Mouse (Mus musculus) adrenal gland, postnatal 10 days (tissue): ENCODE measurements at regions not wholly inside any gene's neighbourhood (a gene's known extent, or its start where the extent isn't known, plus 50 kb on each side); places are given as distances from the start of the nearest gene placed in this dataset.

Experiments
- DNase-seq: peaks from one replicate; pipeline ENCODE4 v3.0.0; 2021; ENCODE audit warnings: mixed read lengths

GRCm38 (mm10) chr8:90635766-90636492, 181.3 kb downstream of the Gm19935 start:
- peak; percentile 2 for DNase-seq

DNA sequence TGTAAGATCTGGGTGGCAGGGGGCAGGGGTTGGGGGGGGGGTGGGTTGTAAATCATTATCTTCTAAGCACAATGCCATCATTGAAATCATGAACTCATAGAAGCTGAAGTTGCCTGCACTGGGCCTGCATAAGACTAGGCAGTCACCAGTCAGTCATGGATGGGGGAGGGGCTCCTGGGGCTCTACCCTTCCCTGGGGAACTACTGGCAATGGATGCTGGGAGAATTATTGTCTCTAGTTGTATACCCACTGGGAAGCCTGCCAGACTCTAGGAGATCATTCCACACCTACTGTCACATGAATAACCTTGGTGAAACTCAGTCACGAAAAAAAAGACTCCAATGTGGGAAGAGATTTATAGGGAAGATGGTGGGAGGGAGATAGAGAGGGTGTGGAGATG, 186.4 kb downstream of the Gm19935 start:
- DNase-seq = no peak

DNA sequence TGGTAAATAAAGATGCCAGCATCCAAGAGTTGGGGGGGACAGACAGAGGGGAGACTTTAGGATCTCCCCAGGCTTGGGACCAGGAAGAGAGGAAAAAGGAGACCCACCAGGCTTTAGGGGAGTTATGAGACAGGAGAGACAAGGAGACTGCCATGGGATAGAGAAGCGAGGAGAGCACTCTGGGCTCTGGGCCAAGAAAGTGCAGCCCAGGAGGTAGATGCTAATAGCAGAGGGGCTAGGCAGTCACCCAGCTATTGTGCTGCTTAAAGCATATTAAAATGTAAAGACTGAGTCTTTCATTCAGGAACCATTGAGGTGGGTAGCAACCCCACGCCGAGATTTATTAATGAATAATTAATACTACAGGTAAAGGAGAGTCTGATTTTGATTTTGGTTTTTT, 208.8 kb downstream of the Gm19935 start:
- DNase-seq = no peak

DNA sequence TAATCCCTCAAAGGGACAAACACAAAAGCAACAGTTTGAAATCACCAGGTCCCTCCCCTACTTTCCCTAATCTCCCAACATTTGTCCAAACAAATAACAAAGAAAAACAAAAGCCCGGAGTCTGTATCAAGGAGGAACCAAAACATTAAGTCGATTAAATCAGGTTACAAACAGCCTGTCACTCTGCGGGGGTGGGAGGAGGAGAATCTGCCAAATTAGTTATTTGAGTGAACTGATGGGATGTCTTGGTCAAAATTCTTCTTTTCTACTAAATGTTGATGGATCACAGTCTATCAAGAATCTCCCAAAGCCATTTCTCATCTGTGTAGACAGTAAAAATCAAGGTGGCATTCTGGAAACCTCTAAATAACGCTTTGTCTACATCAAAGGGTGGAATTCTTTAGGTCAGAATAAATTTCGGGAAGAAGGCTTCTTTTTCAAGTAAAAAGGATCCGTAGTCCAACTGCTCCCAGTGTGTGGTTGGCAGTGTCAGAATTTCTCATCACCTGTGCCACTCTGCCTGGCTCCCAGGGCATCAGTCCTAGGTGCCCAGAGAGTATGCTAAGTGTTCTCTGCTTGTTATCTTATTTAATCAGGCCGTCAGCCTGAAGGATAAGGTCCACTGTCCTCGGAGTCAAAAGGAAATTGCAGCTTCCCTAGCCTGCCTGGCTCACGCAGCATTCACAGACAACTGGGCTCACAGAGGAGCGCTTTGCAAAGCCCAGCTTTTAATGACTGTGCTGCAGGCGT, 216.1 kb downstream of the Gm19935 start:
- DNase-seq = no peak

- DNase-seq = no peak
These were observed 219.8 kb downstream of the Gm19935 start for GRCm38 (mm10) chr8:90597376-90597775.

GRCm38 (mm10) chr8:90579426-90579825, 231.3 kb upstream of the Tox3 start:
- no peak for DNase-seq

GRCm38 (mm10) chr8:90576976-90577375, 228.8 kb upstream of the Tox3 start:
- no peak for DNase-seq

DNA sequence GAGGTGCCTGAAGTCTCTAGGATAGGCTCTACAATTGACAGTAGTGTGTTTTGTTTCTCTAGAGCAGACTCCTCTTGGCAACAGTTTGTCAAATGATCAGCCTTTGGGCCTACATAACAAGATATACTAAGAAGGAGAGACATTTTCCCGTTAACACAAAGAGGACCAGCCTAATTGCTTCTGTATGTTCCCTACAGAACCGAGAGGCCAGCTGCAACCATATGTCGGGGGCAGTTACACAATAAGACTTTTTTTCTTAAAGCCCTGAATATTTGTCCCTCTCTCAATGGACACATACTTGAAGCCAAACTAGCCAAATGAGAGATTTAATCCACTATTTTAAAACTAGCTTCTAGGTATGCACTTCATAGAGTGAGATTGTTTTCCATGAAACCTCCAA, 226.5 kb upstream of the Tox3 start:
- DNase-seq = no peak

DNA sequence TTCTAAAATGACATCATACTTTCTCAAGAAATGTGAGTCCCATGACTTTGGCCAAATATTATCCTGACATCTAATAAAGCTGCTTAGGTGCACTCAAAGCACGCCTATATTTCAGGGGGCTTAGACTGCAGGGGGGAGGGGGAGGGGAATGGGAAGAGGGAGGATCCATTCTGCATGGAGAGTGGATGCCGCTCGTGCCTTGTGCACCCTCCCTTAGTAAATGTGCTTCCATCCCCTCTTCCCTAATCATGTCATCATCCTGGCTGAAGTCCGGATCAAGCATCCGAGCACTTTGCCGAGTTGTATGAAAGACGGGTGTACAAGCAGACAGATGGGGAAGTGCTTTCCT, 207.9 kb upstream of the Tox3 start:
- no peak for DNase-seq

- DNase-seq = no peak
These were observed 207.4 kb upstream of the Tox3 start for GRCm38 (mm10) chr8:90555415-90556078.

- DNase-seq = no peak
These were observed 199.1 kb upstream of the Tox3 start for GRCm38 (mm10) chr8:90547276-90547675.

- DNase-seq = no peak
These were observed 194.5 kb upstream of the Tox3 start for GRCm38 (mm10) chr8:90542619-90543018.

GRCm38 (mm10) chr8:90536196-90536640, 188.1 kb upstream of the Tox3 start:
- DNase-seq = no peak

DNA sequence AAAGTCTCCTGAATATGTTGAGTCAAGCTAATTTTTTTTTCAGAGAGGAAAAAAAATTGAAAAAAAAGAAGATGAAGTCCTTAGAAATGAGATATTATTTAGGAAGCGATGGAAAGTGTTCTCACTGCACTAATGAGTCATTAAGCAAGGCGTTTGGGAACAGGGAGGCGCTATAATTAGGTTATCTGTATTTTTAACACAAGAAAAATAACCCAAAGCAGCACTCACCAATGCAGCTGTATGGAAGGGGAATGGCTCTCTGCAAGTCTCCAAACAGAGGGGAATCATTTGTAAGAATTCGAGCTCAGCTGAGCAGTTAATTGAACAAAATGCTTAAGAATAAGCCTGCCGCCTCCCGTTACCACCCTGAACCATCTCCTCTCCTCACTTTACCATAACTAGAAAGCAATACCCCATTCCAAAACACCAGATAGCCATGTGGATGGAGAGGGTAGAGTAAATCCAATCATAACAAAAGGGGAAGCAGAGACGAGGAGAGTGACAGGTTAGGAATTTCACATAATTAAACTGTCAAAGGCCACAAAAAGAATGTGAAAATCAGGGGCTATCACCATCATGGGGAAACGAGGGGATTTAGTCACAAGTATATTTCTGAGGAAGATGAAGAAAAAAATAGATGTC, 187.5 kb upstream of the Tox3 start:
- no peak for DNase-seq

- DNase-seq = no peak
These were observed 173.2 kb upstream of the Tox3 start for GRCm38 (mm10) chr8:90521393-90521792.

- DNase-seq = no peak
These were observed 172.0 kb upstream of the Tox3 start for GRCm38 (mm10) chr8:90520186-90520585.

- no peak for DNase-seq
These were observed 171.4 kb upstream of the Tox3 start for GRCm38 (mm10) chr8:90519567-90519966.

DNA sequence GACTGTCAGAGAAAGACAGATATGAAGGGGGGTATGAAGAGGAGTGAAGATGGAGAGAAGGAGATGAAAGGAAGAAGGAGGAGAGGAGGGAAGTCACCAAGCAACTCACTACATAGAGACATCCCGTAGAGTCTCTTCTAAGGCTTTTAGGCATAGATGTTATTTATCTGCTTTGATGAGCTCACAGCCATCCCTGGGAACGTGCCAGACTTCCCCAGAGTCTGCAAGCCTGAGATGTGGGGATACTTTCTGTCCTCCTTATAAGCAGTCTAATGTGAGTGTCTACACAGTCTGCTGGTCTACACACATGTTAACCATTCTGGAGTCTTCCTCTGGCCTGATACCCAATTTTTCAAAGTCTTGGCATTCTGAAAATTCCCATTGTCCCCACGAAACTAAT, 166.0 kb upstream of the Tox3 start:
- no peak for DNase-seq

- no peak for DNase-seq
These were observed 165.5 kb upstream of the Tox3 start for GRCm38 (mm10) chr8:90513601-90514000.

- DNase-seq = no peak
These were observed 165.0 kb upstream of the Tox3 start for GRCm38 (mm10) chr8:90513102-90513501.

GRCm38 (mm10) chr8:90512594-90512993, 164.5 kb upstream of the Tox3 start:
- no peak for DNase-seq

DNA sequence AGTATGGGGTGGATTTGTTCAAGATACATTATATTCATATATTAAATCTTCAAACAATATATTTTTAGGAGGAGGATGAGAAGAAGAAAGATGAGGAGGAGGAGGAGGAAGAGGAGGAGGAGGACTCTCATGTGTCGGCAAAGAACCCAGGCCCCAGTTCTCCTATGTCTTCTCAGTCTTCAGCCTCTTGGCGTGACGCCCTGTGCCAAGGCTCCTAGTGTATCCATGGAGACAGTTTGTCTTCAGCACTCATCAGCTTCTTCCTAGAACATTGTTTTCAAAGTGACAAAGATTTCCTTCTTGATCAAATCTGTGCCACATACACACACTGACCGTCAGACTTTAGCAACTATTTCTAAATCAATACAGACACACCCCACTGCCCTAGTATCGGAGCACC, 156.4 kb upstream of the Tox3 start:
- DNase-seq = no peak

DNA sequence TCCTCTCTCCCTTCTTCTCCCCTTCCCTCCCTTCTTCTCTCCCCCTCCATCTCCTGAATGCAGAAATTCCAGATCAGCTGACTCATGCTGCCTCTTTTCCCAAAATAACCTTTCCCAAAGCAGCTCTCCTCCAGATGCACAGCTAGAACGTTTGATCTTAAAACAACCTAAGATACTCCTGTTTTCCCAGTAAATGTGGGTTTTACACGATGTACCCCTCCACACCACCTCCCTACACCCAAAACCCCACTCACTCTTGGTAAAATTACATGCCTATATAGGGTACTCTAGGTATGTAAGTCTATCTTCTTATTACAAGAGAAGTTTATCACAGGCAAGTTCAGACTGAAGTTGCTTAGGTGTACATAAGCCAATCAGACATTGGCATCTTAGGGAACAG, 155.2 kb upstream of the Tox3 start:
- no peak for DNase-seq
